Mouse (Mus musculus) megakaryocyte, embryonic 14.5 days (primary cell): ENCODE measurements around the gene B3gat2. TPM values are rescaled to one million over a fixed set of nuclear protein-coding genes. Genes with fewer than 3 reads are reported as not detected.

Experiments used
- H3K27me3 ChIP-seq: replicated peaks from 2 replicates; pipeline ENCODE3; 2012; ENCODE audit warnings: inconsistent platforms
- H3K36me3 ChIP-seq: replicated peaks from 2 replicates; pipeline ENCODE3; 2012; ENCODE audit warnings: low read length, inconsistent platforms, mixed read lengths
- H3K4me1 ChIP-seq: 2 replicates; pipeline ENCODE4 v1.6.1; 2012; ENCODE audit warnings: inconsistent platforms
- H3K4me3 ChIP-seq: replicated peaks from 2 replicates; pipeline ENCODE3; 2012; ENCODE audit warnings: moderate library complexity, mild to moderate bottlenecking, inconsistent platforms
- H3K9me3 ChIP-seq: 2 replicates; pipeline ENCODE4 v1.6.1; 2012; ENCODE audit warnings: inconsistent platforms
- FLI1 ChIP-seq: IDR thresholded peaks from 2 replicates; pipeline ENCODE4 v1.6.1; 2012; ENCODE audit warnings: low read length, inconsistent platforms, mixed read lengths
- GATA1 ChIP-seq: IDR thresholded peaks from 3 replicates; pipeline ENCODE4 v1.6.1; 2012; ENCODE audit warnings: mixed read lengths, low read length, inconsistent platforms, borderline replicate concordance
- polyA plus RNA-seq: library from polyadenylated mRNA; stranded (reverse); fragments of >175 nt; gene quantifications from 2 replicates; pipeline ENCODE4 v1.2.3, GENCODE M21; 2012; ENCODE audit warnings: low replicate concordance; ENCODE audit not compliant: insufficient read depth

Gene B3gat2
- 0.01 TPM in 1 of 2 replicates, not detected in the other for polyA plus RNA-seq

DNA sequence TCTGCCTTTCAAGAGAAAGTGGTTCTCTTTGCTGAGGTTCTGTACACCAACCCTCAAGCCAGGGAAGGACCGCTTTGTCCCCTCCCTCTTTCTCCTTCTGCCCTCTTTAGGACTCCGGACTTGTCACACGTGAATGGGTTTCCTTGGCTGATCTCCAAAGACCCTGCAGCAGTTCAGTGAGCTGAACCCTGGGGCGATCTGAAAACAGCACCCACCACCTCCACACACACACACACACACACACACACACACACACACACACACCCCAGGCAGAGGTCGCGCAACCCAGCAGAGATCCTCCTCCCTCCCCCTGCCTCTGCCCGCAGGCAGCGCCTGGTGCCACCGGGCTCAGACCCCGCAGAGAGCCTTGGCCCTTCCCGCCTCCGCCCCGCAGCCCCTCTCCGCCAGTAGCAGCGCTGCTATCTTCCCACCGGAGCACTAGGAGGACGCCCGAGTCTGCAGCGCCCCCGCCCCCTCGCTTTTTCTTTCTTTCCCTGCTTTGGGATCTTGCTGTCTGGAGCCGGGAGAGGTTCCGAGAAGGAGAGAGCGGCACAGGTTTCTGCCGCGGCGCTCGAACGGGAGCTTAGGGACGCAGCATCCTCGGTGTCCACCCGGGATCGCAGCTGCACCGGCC is at the start of gene B3gat2:
Gene B3gat2, plus strand, starts transcription at position 252 of the 634 bp plus-strand sequence.
- Histone ChIP-seq H3K36me3 (no peaks in the 10 kb centered on the region), H3K4me1 (peaks cover 23% of the 10 kb centered on the region), H3K9me3 (no peaks in the 10 kb centered on the region), H3K27me3 (peaks cover 59% of the 10 kb centered on the region), H3K4me3 (peak within 1 kb of the TSS; percentile 90)
- TF ChIP-seq GATA1 (no peak), FLI1 (no peak)

DNA sequence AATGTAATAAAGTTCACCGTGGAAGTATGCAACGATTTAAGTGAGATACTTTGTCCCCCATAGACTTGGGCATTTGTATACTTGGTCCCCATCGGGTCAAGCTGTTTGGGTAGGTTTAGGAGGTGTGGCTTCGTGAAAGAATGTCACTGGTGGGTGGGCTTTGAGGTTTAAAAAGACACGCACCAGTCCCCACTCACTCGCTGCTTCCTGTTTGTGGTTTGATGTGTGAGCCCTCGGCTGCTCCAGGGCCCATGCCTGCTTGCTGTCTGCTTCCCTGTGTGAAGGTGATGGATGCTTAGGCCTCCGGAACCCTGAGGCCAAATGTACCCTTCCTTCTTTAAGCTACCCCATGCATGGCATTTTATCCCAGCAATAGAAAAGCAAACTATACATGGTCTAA is 41.2 kb upstream of the B3gat2 start:
- peaks cover 10% of the 10 kb centered on the region; the same call in 1 of the 2 replicates for H3K9me3 ChIP-seq
- H3K4me3 ChIP-seq, result no peak overlapping the region
- TF ChIP-seq FLI1 (no peak), GATA1 (no peak)
- no peaks in the 10 kb centered on the region for H3K27me3 ChIP-seq
- H3K36me3 ChIP-seq, result no peaks in the 10 kb centered on the region
- no peaks in the 10 kb centered on the region for H3K4me1 ChIP-seq

DNA sequence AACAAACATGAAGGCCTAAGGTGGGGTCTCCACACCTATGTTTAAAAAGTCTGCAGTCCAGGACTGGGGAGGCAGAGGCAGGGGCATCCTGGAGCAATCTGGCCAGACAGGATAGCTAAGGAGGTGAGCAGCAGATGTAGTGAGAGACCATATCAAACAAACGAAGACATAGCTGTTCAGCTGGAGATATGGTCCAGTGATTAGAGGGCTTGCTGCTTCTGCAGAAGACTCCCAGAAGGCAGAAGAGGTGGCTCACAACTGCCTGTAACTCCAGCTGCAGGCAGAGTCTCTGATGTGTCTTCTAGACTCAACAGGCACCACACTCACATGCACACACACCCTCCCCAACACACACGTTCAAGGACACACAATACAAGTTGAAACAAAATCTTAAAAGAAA is 40.5 kb upstream of the B3gat2 start:
- peaks cover 10% of the 10 kb centered on the region; the same call in 1 of the 2 replicates for H3K9me3 ChIP-seq
- TF ChIP-seq FLI1, result no peak
- TF ChIP-seq GATA1, result no peak
- H3K4me1 ChIP-seq, result no peaks in the 10 kb centered on the region
- no peaks in the 10 kb centered on the region for H3K27me3 ChIP-seq
- no peaks in the 10 kb centered on the region for H3K36me3 ChIP-seq
- no peak overlapping the region for H3K4me3 ChIP-seq

DNA sequence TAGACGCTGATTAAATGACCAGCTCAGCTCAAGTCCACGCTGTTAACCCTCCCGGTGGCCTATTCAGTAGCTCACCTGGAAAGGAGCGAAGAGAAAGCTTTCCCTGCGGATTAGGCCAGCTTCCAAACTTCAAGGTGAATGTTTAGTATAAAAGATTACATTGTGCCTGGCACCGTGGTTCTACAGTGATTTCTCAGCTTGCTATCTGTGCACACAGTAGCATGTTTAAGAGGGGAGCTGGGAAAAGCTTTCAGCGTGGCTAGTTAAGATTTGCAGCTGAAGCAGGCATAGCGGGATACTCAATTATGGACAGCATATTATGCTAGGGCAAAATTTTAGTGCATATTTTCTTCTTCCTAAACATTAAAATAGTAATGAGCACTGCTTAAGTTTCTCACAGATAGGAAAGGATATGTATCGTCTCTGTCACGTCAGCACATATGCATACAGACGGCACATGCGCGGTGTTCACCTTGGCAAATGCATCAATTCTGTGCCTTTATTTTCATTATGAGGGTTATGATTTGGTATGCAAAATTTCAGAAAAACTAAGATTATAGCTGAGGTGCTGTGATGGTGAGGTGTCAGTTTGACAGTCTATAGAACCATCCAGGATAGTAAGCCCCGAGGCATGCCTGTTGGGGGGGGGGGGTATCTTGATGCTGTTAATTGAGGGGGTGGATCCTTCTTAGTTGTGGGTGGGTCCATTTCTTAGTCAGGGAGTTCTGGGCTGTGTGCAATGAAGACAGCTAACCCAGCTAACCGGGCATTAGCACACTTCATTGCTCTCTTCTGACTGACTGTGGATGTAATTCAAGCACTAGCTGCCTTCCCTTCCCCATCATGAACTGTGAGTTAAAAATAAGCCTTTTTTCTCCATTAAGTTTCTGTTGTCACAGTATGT is 38.8 kb upstream of the B3gat2 start:
- no peak overlapping the region for H3K4me3 ChIP-seq
- no peaks in the 10 kb centered on the region for H3K4me1 ChIP-seq
- no peaks in the 10 kb centered on the region for H3K27me3 ChIP-seq
- TF ChIP-seq FLI1 (no peak), GATA1 (no peak)
- H3K36me3 ChIP-seq, result no peaks in the 10 kb centered on the region
- peaks cover 7% of the 10 kb centered on the region; the same call in 1 of the 2 replicates for H3K9me3 ChIP-seq

DNA sequence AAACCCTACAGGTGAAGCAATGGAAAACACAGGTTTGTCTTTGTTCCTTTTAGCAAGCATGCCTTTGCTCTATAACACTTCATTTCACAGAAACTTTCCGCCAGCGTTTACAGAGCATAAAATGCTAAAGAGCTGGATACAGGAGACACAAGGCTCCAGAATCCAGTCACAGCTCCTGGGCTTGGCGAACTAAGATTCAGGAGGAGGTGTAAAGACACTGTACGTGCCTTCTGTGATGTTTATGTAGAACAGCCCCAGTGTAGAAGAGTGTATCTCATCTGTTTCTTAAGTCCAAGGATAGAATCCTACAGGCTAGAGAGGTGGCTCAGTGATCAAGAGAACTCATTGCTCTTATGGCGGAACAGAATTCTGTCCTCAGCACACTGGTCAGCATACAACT is 30.2 kb upstream of the B3gat2 start:
- Histone ChIP-seq H3K36me3 (no peaks in the 10 kb centered on the region), H3K4me3 (no peak overlapping the region), H3K4me1 (no peaks in the 10 kb centered on the region), H3K27me3 (no peaks in the 10 kb centered on the region), H3K9me3 (no peaks in the 10 kb centered on the region)
- TF ChIP-seq GATA1 (no peak), FLI1 (no peak)

DNA sequence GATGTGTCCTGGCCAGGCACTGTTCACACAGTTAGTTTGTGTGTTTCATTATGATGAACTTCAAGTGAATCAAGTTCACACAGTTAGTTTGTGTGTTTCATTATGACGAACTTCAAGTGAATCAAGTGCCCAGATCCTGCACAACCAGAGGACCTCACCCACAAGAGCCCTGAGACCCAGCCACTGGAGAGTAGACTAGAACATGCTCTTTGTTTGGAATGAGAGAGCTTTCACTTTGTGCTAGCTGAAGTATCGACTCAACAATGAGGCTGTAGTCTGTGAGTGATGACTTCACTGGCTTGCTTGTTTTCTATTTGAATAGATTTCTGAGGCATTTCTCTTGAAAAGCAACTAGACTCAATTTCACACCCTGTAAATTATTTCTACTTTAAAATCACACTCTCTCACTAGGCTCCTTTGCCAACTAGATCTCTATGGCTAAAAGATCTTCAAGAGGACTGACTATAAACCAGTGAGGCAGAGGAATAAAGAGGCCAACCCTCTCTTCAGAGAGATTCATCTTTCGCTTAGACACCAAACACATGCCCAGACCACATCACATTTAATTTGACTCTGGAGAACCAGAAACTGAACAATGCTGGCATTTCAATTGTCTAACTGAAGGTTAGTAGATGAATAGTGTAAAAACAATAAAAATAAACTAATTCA is 10.6 kb upstream of the B3gat2 start:
- no peaks in the 10 kb centered on the region for H3K9me3 ChIP-seq
- no peaks in the 10 kb centered on the region for H3K4me1 ChIP-seq
- TF ChIP-seq GATA1, result no peak
- TF ChIP-seq FLI1, result no peak
- H3K27me3 ChIP-seq, result no peaks in the 10 kb centered on the region
- no peaks in the 10 kb centered on the region for H3K36me3 ChIP-seq
- H3K4me3 ChIP-seq, result no peak overlapping the region

DNA sequence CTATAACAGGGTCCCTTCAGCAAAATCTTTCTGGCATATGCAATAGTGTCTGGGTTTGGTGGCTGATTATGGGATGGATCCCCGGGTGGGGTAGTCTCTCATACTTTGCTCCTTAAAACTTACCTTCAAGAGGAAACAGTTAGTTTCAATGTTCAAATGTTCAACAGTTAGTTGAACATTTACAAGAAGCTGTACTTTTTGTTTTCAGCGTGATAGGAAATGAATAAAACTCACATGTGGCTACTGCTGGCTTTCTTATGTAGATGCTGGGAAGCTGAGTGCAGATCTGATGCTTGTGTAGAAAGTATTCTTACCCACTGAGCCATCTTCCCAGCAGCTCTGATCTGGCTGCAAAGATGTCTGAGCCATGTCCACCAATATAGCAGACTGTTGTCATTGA is 8.5 kb upstream of the B3gat2 start:
- Histone ChIP-seq H3K4me1 (no peaks in the 10 kb centered on the region), H3K36me3 (no peaks in the 10 kb centered on the region)

DNA sequence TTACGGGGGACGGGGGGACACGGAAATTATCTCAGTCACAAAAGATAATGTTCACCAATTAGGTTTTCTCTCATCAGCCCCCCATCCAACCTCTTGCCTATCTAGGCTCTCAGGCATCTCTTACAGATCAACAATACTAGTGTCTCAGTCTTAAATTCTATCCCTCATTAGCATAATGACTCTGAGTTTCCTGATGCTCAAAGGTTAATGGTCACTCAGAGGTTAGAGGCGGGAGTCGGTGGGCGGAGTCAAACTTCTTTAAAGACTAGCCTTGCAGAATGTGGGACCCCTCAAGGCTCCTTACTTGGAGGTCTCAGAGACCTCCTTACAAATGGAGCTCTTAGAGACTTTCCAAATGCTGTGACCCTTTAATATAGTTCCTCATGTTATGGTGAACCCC is 8.0 kb upstream of the B3gat2 start:
- H3K4me1 ChIP-seq, result no peaks in the 10 kb centered on the region
- H3K27me3 ChIP-seq, result no peaks in the 10 kb centered on the region
- no peaks in the 10 kb centered on the region for H3K9me3 ChIP-seq
- H3K4me3 ChIP-seq, result no peak overlapping the region
- TF ChIP-seq GATA1, result no peak
- no peak for TF ChIP-seq FLI1
- no peaks in the 10 kb centered on the region for H3K36me3 ChIP-seq

More for the DNA sequence above, 8.5 kb upstream of the B3gat2 start:
- Histone ChIP-seq H3K4me3 (no peak overlapping the region), H3K27me3 (no peaks in the 10 kb centered on the region), H3K9me3 (no peaks in the 10 kb centered on the region)
- TF ChIP-seq FLI1, result no peak
- no peak for TF ChIP-seq GATA1

DNA sequence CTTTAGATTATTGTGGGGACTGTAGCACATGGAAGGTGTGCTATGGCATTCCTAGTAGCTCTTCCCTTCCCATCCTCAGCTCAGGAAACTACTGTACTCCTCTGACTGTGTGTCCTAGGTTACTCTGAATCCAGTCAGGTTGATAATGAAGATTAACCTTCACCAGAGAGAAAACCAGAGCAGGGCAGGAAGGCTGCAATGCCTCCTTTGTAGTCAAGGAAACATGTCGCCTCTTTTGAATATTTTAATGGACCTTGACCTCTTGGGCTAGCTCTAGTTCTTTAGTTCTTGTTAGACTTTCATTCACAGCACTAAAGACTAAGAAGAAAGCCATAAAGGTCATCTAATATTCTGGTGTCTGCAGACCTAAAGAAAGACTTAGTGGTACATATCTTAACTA is 7.2 kb upstream of the B3gat2 start:
- TF ChIP-seq GATA1 (no peak), FLI1 (no peak)
- Histone ChIP-seq H3K27me3 (peaks cover 3% of the 10 kb centered on the region), H3K4me1 (no peaks in the 10 kb centered on the region), H3K9me3 (no peaks in the 10 kb centered on the region), H3K4me3 (no peak overlapping the region), H3K36me3 (no peaks in the 10 kb centered on the region)
